Mouse (Mus musculus): Measurements from ENCODE around the gene 2210408I21Rik.

GRCm38 (mm10) chr13:77400762-77401161 is 265.4 kb downstream of the 2210408I21Rik start:
- TF ChIP-seq EP300 (IDR thresholded peaks at IDR 0.05; ENCODE audit: insufficient read depth, low read depth, low read length) (no peak), CTCF (IDR thresholded peaks at IDR 0.05; ENCODE audit: low read depth, low read length) (no peak)

All from ES-Bruce4 (cell line).